Mouse (Mus musculus): ENCODE results near the gene Dbr1. TPM values are rescaled to one million over a fixed set of nuclear protein-coding genes. Genes with fewer than 3 reads are reported as not detected.
A peak's percentile ranks its signal among the peaks of the same experiment; 100 is the strongest.

Gene Dbr1
- polyA plus RNA-seq (2015; fragmentation: Nextera tagmentation; extraction: Ambion mirVana): 23.4 and 27.2 TPM in 2 replicates

DNA sequence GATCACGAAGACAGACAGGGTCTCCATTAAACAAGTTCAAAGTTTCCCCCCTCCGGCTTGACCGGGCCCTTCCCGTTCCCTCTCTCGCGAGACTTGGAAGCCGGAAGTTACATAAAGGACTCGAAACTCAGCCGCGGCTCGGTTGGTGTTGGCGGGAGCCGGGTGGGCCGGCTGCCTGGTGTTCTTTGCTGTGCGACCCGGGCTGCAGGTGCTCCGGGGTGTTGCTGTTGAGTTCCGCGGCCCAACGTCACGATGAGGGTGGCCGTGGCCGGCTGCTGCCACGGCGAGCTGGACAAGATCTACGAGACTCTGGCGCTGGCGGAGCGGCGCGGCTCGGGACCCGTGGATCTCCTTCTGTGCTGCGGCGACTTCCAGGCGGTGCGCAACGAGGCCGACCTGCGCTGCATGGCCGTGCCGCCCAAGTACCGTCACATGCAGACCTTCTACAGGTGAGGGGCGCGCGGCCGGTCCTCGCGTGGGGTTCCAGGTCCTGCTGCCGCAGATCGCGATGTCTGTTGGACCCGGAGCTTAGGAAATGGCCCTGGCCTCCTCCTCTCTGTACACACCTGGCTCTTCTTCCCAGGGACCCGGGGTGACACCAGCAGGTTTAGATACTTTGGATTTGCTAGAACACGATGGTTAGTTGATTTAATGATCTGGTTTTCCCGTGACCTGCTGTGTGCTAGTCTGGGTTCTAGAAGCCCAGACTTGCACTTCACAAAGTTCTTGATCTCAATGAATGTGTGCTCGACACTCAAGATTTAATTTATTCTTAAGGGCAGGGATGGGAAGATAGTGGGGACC, at the start of gene Dbr1:
TSS of gene Dbr1 (plus strand) at position 123 of the 804 bp plus-strand sequence.
- no peaks in the 10 kb centered on the region for H3K36me3 ChIP-seq
- H3K27me3 ChIP-seq: no peaks in the 10 kb centered on the region
- peak within 1 kb of the TSS; percentile 94 for H3K4me3 ChIP-seq (replicated peaks)
- H3K4me1 ChIP-seq: peaks cover 9% of the 10 kb centered on the region
- H3K27ac ChIP-seq (replicated peaks): peak within 1 kb of the TSS; percentile 80
- H3K9me3 ChIP-seq (replicated peaks): no peaks in the 10 kb centered on the region
- H3K4me2 ChIP-seq (replicated peaks): peak within 1 kb of the TSS; percentile 67
- WGBS: under 1% methylated on average over 57 of the region's 57 CpGs
- ATAC-seq (ENCODE audit: insufficient number of reproducible peaks, low FRiP score, low TSS enrichment, low read depth): peak; percentile 91
- H3K9ac ChIP-seq: peak within 1 kb of the TSS; percentile 92

DNA sequence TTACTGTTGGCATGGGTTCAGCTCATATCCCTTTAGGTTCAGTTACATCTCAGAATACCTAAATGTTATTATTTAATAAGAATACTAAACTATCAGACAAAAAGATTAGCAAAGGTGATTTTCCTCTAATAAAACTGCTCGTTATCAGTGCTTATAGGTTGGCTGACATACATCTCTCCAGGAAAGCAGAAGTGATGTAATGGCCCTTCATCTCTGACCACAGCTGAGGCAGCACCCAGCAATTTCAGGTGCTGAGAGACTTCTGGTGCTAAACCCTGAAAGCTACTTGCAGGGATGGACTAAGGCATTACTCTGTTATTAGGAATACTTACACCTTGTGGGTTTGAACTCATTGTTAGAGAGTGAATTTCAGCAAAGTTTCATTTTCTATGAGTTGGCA, 43.7 kb upstream of the Dbr1 start:
- 85% methylated on average over 1 of the region's 1 CpGs for WGBS

DNA sequence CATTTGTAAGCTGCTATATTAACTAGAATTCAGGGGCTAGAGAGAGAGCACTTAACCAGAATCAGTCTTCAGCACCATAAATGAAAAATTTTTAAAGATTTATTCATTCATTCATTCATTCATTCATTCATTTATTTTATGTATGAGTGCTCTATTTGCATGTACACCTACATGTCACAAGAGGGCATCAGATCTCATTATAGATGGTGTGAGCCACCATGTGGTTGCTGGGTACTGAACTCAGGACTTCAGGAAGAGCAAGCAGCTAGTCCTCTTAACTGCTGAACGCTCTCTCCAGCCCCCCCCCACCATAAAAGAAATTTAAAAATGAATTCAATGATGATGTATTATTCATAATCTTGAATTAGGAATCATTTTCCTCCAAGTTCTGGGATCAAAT, 29.3 kb upstream of the Dbr1 start:
- Histone ChIP-seq H3K9me3 (replicated peaks) (no peaks in the 10 kb centered on the region), H3K4me1 (no peaks in the 10 kb centered on the region), H3K27ac (replicated peaks) (no peak overlapping the region), H3K9ac (no peak overlapping the region), H3K36me3 (no peaks in the 10 kb centered on the region), H3K4me3 (replicated peaks) (no peak overlapping the region), H3K4me2 (replicated peaks) (no peak overlapping the region), H3K27me3 (no peaks in the 10 kb centered on the region)
- no peak for ATAC-seq (ENCODE audit: insufficient number of reproducible peaks, low FRiP score, low TSS enrichment, low read depth)
- 97% methylated on average over 1 of the region's 1 CpGs for WGBS

More for the DNA sequence above, 43.7 kb upstream of the Dbr1 start:
- Histone ChIP-seq H3K9me3 (replicated peaks) (no peaks in the 10 kb centered on the region), H3K4me3 (replicated peaks) (no peak overlapping the region), H3K36me3 (peaks cover 38% of the 10 kb centered on the region), H3K4me2 (replicated peaks) (no peak overlapping the region), H3K4me1 (no peaks in the 10 kb centered on the region), H3K9ac (no peak overlapping the region), H3K27ac (replicated peaks) (no peak overlapping the region), H3K27me3 (no peaks in the 10 kb centered on the region)
- no peak for ATAC-seq (ENCODE audit: insufficient number of reproducible peaks, low FRiP score, low TSS enrichment, low read depth)

DNA sequence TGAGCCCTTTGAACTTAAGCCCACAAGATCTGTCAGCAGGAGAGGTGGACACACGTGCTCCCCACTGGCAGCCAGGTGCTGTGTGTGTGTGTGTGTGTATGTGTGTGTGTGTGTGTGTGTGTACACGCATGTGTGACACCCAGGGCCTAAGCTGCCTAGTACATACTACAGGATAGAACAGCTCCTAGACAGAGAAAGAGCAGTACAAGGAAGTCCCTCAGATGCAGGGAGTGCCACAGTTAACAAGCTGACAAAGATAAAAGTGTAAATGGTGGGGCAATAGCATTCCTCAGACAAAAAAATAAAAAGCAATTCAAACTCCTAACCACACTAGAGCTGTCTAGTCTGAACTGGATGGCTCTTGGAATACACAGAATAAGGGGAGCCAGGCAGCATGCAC, 23.5 kb upstream of the Dbr1 start:
- Histone ChIP-seq H3K27ac (replicated peaks) (no peak overlapping the region), H3K9ac (no peak overlapping the region), H3K4me3 (replicated peaks) (no peak overlapping the region), H3K9me3 (replicated peaks) (no peaks in the 10 kb centered on the region), H3K27me3 (no peaks in the 10 kb centered on the region), H3K36me3 (no peaks in the 10 kb centered on the region), H3K4me1 (no peaks in the 10 kb centered on the region), H3K4me2 (replicated peaks) (no peak overlapping the region)
- ATAC-seq (ENCODE audit: insufficient number of reproducible peaks, low FRiP score, low TSS enrichment, low read depth): no peak
- WGBS: 73% methylated on average over 2 of the region's 2 CpGs

DNA sequence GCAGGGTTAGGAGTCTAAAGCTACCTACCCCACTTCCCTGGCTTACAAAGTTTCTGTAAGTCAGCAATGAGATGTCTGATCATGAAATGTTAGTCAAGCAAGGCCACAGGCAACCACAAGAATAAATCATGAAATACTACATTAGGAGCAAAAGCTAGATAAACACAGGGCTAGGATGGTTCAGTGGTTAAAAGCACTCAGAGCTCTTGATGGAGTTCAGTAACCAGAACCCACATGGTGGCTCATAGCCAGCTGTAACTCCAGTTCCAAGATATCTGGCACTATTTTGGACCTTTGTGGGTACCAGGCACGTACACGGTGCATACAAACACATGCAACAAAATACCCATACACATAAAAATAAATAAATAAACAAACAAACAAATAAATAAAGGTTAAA, 22.6 kb upstream of the Dbr1 start:
- Histone ChIP-seq H3K4me2 (replicated peaks) (no peak overlapping the region), H3K27ac (replicated peaks) (no peak overlapping the region), H3K27me3 (no peaks in the 10 kb centered on the region), H3K9me3 (replicated peaks) (no peaks in the 10 kb centered on the region), H3K4me1 (no peaks in the 10 kb centered on the region), H3K4me3 (replicated peaks) (no peak overlapping the region), H3K9ac (no peak overlapping the region), H3K36me3 (no peaks in the 10 kb centered on the region)
- WGBS: 78% methylated on average over 2 of the region's 2 CpGs
- no peak for ATAC-seq (ENCODE audit: insufficient number of reproducible peaks, low FRiP score, low TSS enrichment, low read depth)

DNA sequence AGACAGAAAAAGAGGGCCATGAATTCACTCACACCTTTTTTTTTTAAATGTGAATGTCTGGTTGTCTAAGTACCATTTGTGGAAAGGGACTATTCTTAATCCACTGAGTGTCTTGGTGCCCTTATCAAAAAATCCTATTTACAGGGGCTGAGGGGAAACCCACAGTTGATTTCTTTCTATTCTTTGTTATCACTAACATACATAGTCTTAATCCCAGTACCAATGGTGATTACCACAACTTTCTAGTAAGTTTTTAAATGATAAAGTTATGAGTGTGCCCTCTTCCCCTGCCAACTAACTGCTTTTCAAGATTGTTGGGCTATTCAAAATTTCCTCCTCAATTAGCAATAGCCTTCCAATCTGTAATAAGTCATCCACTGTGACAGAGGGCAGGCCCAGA, 21.5 kb upstream of the Dbr1 start:
- ATAC-seq (ENCODE audit: insufficient number of reproducible peaks, low FRiP score, low TSS enrichment, low read depth): no peak
- Histone ChIP-seq H3K4me2 (replicated peaks) (no peak overlapping the region), H3K36me3 (no peaks in the 10 kb centered on the region), H3K4me3 (replicated peaks) (no peak overlapping the region), H3K9me3 (replicated peaks) (no peaks in the 10 kb centered on the region), H3K27me3 (no peaks in the 10 kb centered on the region), H3K9ac (no peak overlapping the region), H3K4me1 (no peaks in the 10 kb centered on the region), H3K27ac (replicated peaks) (no peak overlapping the region)

DNA sequence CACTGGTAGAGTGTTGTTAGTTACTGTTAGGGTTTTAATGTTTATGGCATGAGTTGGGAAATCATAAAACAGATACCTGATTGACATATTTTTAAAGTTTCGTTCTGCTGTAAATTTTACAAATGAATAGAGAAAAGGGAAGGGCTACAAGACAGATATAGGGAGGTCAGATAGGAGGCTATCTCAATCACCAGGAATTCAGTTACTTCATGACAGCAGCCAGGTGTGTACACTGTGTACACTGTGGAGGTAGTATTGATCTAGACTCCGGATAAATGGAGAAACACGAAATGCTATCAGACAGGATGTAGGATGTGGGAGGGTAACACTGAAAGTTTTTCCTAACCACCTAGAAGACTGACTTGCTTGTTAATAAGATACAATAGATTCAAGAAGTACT, 20.3 kb upstream of the Dbr1 start:
- Histone ChIP-seq H3K9ac (no peak overlapping the region), H3K36me3 (no peaks in the 10 kb centered on the region), H3K27ac (replicated peaks) (no peak overlapping the region), H3K4me1 (no peaks in the 10 kb centered on the region), H3K4me3 (replicated peaks) (no peak overlapping the region), H3K27me3 (no peaks in the 10 kb centered on the region), H3K4me2 (replicated peaks) (no peak overlapping the region), H3K9me3 (replicated peaks) (no peaks in the 10 kb centered on the region)
- ATAC-seq (ENCODE audit: insufficient number of reproducible peaks, low FRiP score, low TSS enrichment, low read depth): no peak
- 89% methylated on average over 3 of the region's 3 CpGs for WGBS

DNA sequence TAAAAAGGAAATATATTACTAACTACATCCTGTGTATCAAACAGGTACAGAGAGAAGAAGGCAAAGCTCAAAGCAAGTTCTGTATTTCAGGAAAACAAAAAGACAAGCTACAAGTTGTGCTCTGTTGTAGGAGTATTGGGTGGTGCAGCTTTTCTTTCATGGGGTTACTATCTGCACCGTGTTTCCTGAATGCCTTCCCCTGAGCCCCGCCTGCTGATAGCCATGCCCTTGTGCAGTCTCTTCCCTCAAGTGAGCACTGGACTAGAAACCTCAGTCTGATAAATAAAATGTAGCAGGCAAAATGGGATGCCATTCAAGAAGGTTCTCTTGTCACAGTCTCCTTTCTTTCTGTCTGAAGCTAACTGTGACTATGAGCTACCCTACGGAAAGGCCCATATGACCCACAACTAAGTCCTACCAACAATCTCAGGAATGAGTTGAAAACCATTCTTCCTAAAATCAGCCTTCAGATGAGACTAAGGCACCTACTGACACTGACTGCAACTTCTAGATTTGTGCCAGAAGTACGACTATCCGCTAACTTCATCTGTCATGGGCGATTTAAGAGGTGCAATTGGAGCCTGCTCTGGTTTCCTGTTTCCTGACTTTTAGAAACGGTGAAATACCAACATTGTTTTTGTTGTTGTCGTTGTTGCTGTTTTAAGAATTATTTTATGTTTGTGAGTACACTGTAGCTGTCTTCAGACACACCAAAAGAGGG, 17.9 kb upstream of the Dbr1 start:
- Histone ChIP-seq H3K27me3 (no peaks in the 10 kb centered on the region), H3K4me2 (replicated peaks) (no peak overlapping the region), H3K9ac (no peak overlapping the region), H3K27ac (replicated peaks) (no peak overlapping the region), H3K4me3 (replicated peaks) (no peak overlapping the region), H3K36me3 (no peaks in the 10 kb centered on the region), H3K4me1 (no peaks in the 10 kb centered on the region), H3K9me3 (replicated peaks) (no peaks in the 10 kb centered on the region)
- WGBS: 82% methylated on average over 8 of the region's 8 CpGs
- ATAC-seq (ENCODE audit: insufficient number of reproducible peaks, low FRiP score, low TSS enrichment, low read depth): no peak

DNA sequence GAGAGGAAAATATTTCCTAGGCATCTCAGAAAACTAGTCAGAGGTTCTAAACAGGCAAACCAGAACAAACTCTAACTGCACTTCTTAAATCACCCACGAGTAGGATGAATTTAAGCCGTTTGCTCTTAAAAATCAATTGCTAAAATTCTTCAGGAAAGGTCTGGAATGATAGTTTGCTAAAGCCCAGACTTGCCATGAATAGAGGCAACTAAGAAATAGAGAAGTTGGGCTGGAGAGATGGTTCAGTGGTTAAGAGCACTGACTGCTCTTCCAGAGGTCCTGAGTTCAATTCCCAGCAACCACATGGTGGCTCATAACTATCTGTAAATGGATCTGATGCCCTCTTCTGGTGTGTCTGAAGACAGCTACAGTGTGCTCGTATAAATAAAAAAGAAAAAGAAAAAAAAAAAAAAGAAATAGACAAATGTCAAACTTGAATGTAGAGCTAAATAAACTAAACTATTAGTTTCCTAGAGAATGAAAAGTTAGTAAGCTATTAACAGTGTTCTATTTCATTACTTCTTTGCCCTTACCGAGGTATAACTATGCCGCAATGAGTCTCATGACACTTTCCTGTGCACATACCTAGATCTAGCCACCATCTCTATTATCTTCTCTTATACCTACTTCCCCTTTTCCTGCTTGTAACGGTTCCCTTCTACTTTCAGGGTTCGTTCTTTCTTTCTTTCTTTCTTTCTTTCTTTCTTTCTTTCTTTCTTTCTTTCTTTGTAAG, 16.6 kb upstream of the Dbr1 start:
- ATAC-seq (ENCODE audit: insufficient number of reproducible peaks, low FRiP score, low TSS enrichment, low read depth): no peak
- 87% methylated on average over 7 of the region's 7 CpGs for WGBS

DNA sequence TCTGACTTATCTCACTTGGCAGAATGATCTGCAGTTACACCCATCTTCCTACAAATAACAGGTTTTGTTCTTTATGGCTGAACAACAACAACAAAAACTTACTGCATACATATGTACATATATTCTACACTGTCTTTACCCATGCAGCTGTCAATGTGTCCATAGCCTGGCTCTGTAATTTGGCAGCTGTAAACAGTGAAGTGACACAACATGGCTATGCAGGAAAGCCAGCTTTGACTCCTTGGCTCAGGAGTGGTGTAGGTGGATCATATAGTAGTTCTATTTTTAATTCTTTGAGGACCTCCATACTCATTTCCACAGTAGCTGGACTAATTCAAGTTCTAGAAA, 16.1 kb upstream of the Dbr1 start:
- H3K27me3 ChIP-seq: no peaks in the 10 kb centered on the region
- no peak for ATAC-seq (ENCODE audit: insufficient number of reproducible peaks, low FRiP score, low TSS enrichment, low read depth)
- H3K9me3 ChIP-seq (replicated peaks): no peaks in the 10 kb centered on the region
- H3K4me3 ChIP-seq (replicated peaks): no peak overlapping the region
- H3K27ac ChIP-seq (replicated peaks): no peak overlapping the region
- H3K4me1 ChIP-seq: no peaks in the 10 kb centered on the region
- H3K4me2 ChIP-seq (replicated peaks): no peak overlapping the region
- H3K9ac ChIP-seq: no peak overlapping the region
- no peaks in the 10 kb centered on the region for H3K36me3 ChIP-seq

More for the DNA sequence above, 16.6 kb upstream of the Dbr1 start:
- H3K9me3 ChIP-seq (replicated peaks): no peaks in the 10 kb centered on the region
- no peaks in the 10 kb centered on the region for H3K27me3 ChIP-seq
- H3K9ac ChIP-seq: no peak overlapping the region
- no peak overlapping the region for H3K27ac ChIP-seq (replicated peaks)
- no peak overlapping the region for H3K4me3 ChIP-seq (replicated peaks)
- H3K4me1 ChIP-seq: no peaks in the 10 kb centered on the region
- no peak overlapping the region for H3K4me2 ChIP-seq (replicated peaks)
- no peaks in the 10 kb centered on the region for H3K36me3 ChIP-seq

DNA sequence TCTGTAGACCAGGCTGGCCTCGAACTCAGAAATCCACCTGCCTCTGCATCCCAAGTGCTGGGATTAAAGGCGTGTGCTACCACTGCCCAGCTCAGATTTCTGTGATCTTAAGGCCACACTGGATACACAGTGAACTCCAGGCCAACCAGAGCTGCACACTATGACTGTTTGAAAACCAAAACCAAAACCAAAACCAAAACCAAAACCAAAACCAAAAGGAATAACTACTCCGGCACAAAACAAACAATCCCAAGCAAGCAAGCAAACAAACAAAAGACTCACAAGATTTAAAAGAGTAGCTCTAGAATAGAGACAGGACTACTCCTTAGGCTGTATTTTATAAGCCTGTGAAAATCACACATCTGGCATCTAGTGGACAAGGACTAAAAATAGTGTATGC, 15.2 kb upstream of the Dbr1 start:
- no peak overlapping the region for H3K4me3 ChIP-seq (replicated peaks)
- ATAC-seq (ENCODE audit: insufficient number of reproducible peaks, low FRiP score, low TSS enrichment, low read depth): no peak
- WGBS: 93% methylated on average over 3 of the region's 3 CpGs
- no peaks in the 10 kb centered on the region for H3K36me3 ChIP-seq
- no peak overlapping the region for H3K4me2 ChIP-seq (replicated peaks)
- no peaks in the 10 kb centered on the region for H3K27me3 ChIP-seq
- no peaks in the 10 kb centered on the region for H3K9me3 ChIP-seq (replicated peaks)
- no peaks in the 10 kb centered on the region for H3K4me1 ChIP-seq
- H3K27ac ChIP-seq (replicated peaks): no peak overlapping the region
- no peak overlapping the region for H3K9ac ChIP-seq

Measured in embryonic facial prominence, embryonic 15.5 days (tissue).